Mouse (Mus musculus): Measurements from ENCODE around the gene Ranbp17. TPM values are rescaled to one million over a fixed set of nuclear protein-coding genes. Genes with fewer than 3 reads are reported as not detected.

The Ranbp17 gene
- total RNA-seq, 2 experiments from 2014 or later = 7.3 to 10.7 TPM

Other genes starting within 250 kb of the Ranbp17 start
- gene Gm12117, start 237.0 kb downstream of the Ranbp17 start, total RNA-seq (2021) = under 1 TPM; 0.74 to 0.92 TPM
- gene Gabrp, start 65.2 kb upstream of the Ranbp17 start, total RNA-seq (2021) = not detected
- not detected for gene D130052B06Rik, start 85.6 kb upstream of the Ranbp17 start, total RNA-seq (2021)